Mouse (Mus musculus) liver, adult 2 months (tissue): ENCODE results near the gene Mrtfa. TPM values are rescaled to one million over a fixed set of nuclear protein-coding genes. Genes with fewer than 3 reads are reported as not detected.

Source experiments
- DNase-seq: peaks from one replicate; pipeline ENCODE4 v3.0.0-alpha.2; 2011; ENCODE audit warnings: low read depth, low spot score; ENCODE audit errors: extremely low read depth
- H3K27ac ChIP-seq: fragments of 200-500 bp; replicated peaks from 2 replicates; pipeline ENCODE4 v1.5.1; 2012; ENCODE audit warnings: low read depth, mild to moderate bottlenecking, control low read depth, inconsistent platforms, low read length; ENCODE audit not compliant: insufficient read depth
- H3K27me3 ChIP-seq: fragments of 200-500 bp; 2 replicates; pipeline ENCODE4 v1.6.1; 2012; ENCODE audit warnings: mild to moderate bottlenecking, moderate library complexity, low read length, inconsistent platforms; ENCODE audit not compliant: control insufficient read depth, insufficient read depth
- H3K36me3 ChIP-seq: fragments of 200-500 bp; 2 replicates; pipeline ENCODE4 v1.6.1; 2012; ENCODE audit warnings: low read length, inconsistent platforms; ENCODE audit not compliant: control insufficient read depth, insufficient read depth
- H3K4me1 ChIP-seq: fragments of 200-500 bp; 2 replicates; pipeline ENCODE4 v1.6.1; 2011; ENCODE audit warnings: low read length; ENCODE audit not compliant: control insufficient read depth, insufficient read depth
- H3K4me3 ChIP-seq: fragments of 200-500 bp; 2 replicates; pipeline ENCODE4 v1.5.1; 2011; ENCODE audit warnings: low read depth, mild to moderate bottlenecking, control low read depth, low read length, moderate library complexity; ENCODE audit not compliant: insufficient read depth
- H3K79me2 ChIP-seq: fragments of 200-500 bp; 2 replicates; pipeline ENCODE4 v1.6.1; 2012; ENCODE audit warnings: inconsistent platforms, mild to moderate bottlenecking, low read length, moderate library complexity; ENCODE audit not compliant: control insufficient read depth, insufficient read depth
- H3K9ac ChIP-seq: fragments of 200-500 bp; 2 replicates; pipeline ENCODE4 v1.6.1; 2012; ENCODE audit warnings: low read depth, mild to moderate bottlenecking, control low read depth, inconsistent platforms, low read length
- CTCF ChIP-seq: fragments of 200-500 bp; IDR thresholded peaks from 2 replicates; pipeline ENCODE4 v1.5.1; 2011; ENCODE audit warnings: low read depth, low read length, control low read depth
- POLR2A ChIP-seq: fragments of 200-500 bp; IDR thresholded peaks from 2 replicates; pipeline ENCODE4 v1.6.1; 2011; ENCODE audit warnings: low read length, control low read depth; ENCODE audit not compliant: insufficient read depth; ENCODE audit errors: extremely low read depth
- WGBS: fragments of 180-500 bp; shearing (Covaris S2); methylation state at CpG from one replicate; pipeline ENCODE4 v1.1.7; 2018; 5-methylcytosine and 5-hydroxymethylcytosine counted together
- polyA plus RNA-seq: library from polyadenylated mRNA; depleted of rRNA; stranded (reverse); fragments of >200 nt; gene quantifications from 2 replicates; pipeline ENCODE4 v1.2.3, GENCODE M21; 2012
- total RNA-seq: library from RNA; depleted of rRNA; stranded (reverse); fragments of >200 nt; gene quantifications from 2 replicates; pipeline ENCODE4 v1.2.3, GENCODE M21; 2014

Mrtfa gene
- total and polyA plus RNA-seq, 2 experiments: 1.0 to 5.6 TPM

DNA sequence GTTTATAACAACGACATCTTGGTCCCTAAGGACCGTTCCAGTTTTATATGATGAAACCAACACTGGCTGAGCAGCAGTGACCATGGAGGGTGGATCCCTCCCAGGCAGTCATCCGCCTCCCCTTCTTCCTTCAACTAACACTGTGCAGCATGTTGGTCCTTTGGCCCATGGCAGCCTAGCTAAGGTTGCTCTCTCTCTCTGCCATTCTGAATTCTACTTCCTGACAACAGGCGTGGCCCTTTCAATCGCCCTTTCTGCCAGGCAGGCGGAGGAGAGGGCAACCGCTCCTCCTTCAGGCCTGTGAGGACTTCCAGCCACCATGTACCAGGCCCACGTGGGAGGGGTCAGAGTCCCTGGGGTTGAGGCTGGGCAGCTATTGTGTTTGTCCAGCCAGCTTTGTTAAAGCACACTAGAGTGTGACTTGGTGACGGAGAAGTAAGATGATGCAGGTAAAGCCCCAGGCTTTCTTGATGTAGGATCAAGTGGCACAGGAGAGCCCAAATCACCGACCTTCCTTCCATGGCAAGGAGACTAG lies 159.6 kb downstream of the Mrtfa start:
- WGBS: 78% methylated on average over 10 of the region's 10 CpGs
- Histone ChIP-seq H3K4me1 (peaks cover 7% of the 10 kb centered on the region; the same call in 1 of the 2 replicates), H3K4me3 (no peak overlapping the region), H3K79me2 (no peaks in the 10 kb centered on the region), H3K36me3 (no peaks in the 10 kb centered on the region), H3K27ac (no peak overlapping the region), H3K27me3 (no peaks in the 10 kb centered on the region), H3K9ac (no peak overlapping the region)
- no peak for DNase-seq
- TF ChIP-seq CTCF (no peak), POLR2A (no peak)

DNA sequence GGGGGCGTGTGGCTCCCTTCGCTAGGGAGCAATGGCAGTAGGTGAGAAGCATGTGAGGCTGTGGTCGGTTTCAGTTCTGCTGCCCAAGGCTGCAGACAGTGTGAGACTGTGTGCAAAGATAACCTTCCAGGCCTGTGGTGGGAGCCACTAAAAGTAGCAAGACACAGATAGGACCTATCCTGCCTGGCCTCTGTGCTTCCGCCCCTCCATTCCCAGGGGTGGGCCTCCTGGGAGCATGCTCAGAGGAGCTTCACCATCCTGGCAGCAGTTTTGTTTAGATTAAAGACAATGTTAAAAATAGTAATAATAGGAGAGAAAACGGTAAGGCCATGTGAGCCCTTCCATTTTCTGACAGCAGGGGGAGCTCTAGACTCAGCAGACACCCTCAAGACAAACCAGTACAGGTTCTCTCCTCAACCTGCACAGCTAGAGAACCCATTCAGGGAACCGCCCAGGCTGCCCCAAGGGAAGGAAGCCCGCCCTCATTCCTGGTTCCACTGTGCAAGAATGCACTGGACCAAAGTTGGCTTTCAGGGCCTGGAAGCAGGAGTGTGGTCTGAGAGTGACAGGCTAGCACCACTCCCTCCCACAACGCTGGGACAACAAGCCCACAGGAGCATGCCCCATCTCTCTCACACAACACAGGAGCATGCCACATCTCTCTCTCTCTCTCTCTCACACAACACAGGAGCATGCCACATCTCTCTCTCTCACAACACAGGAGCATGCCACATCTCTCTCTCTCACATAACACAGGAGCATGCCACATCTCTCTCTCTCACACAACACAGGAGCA lies 163.0 kb downstream of the Mrtfa start:
- Histone ChIP-seq H3K4me1 (peaks cover 3% of the 10 kb centered on the region; the same call in 1 of the 2 replicates), H3K79me2 (no peaks in the 10 kb centered on the region), H3K27me3 (no peaks in the 10 kb centered on the region), H3K4me3 (no peak overlapping the region), H3K36me3 (no peaks in the 10 kb centered on the region), H3K9ac (no peak overlapping the region), H3K27ac (no peak overlapping the region)
- TF ChIP-seq CTCF (peak; percentile 68), POLR2A (no peak)
- WGBS: 38% methylated on average over 8 of the region's 8 CpGs
- peak; percentile 46 for DNase-seq

- Histone ChIP-seq H3K4me1 (peaks cover 3% of the 10 kb centered on the region; the same call in 1 of the 2 replicates), H3K27me3 (no peaks in the 10 kb centered on the region), H3K27ac (no peak overlapping the region), H3K79me2 (no peaks in the 10 kb centered on the region), H3K9ac (no peak overlapping the region), H3K4me3 (no peak overlapping the region), H3K36me3 (no peaks in the 10 kb centered on the region)
- DNase-seq: no peak
- no peak for TF ChIP-seq POLR2A
- no peak for TF ChIP-seq CTCF
- WGBS: 78% methylated on average over 5 of the region's 5 CpGs
Measured at GRCm38 (mm10) chr15:81026901-81027300, 163.7 kb downstream of the Mrtfa start.

- Histone ChIP-seq H3K27me3 (no peaks in the 10 kb centered on the region), H3K4me3 (no peak overlapping the region), H3K27ac (no peak overlapping the region), H3K9ac (no peak overlapping the region), H3K79me2 (no peaks in the 10 kb centered on the region), H3K4me1 (peaks cover 3% of the 10 kb centered on the region; the same call in 1 of the 2 replicates), H3K36me3 (no peaks in the 10 kb centered on the region; the same call in 1 of the 2 replicates)
- no peak for TF ChIP-seq CTCF
- TF ChIP-seq POLR2A: no peak
- WGBS: 93% methylated on average over 9 of the region's 9 CpGs
- no peak for DNase-seq
Measured at GRCm38 (mm10) chr15:81023842-81024241, 166.7 kb downstream of the Mrtfa start.

GRCm38 (mm10) chr15:81022437-81022836 lies 168.1 kb downstream of the Mrtfa start:
- Histone ChIP-seq H3K4me1 (no peaks in the 10 kb centered on the region), H3K79me2 (no peaks in the 10 kb centered on the region), H3K4me3 (no peak overlapping the region), H3K9ac (no peak overlapping the region), H3K27me3 (no peaks in the 10 kb centered on the region), H3K36me3 (no peaks in the 10 kb centered on the region; the same call in 1 of the 2 replicates), H3K27ac (no peak overlapping the region)
- 88% methylated on average over 7 of the region's 7 CpGs for WGBS
- no peak for TF ChIP-seq CTCF
- TF ChIP-seq POLR2A: no peak
- no peak for DNase-seq

- TF ChIP-seq CTCF (no peak), POLR2A (no peak)
- no peaks in the 10 kb centered on the region for H3K4me1 ChIP-seq
- H3K27me3 ChIP-seq: no peaks in the 10 kb centered on the region
- WGBS: 95% methylated on average over 6 of the region's 6 CpGs
- no peak overlapping the region for H3K9ac ChIP-seq
- no peaks in the 10 kb centered on the region; the same call in 1 of the 2 replicates for H3K36me3 ChIP-seq
- peak; percentile 25 for DNase-seq
- no peak overlapping the region for H3K4me3 ChIP-seq
- no peak overlapping the region for H3K27ac ChIP-seq
- no peaks in the 10 kb centered on the region for H3K79me2 ChIP-seq
Measured at GRCm38 (mm10) chr15:81021377-81021776, 169.2 kb downstream of the Mrtfa start.
